Mouse (Mus musculus): ENCODE results near the gene Scamp1.

DNA sequence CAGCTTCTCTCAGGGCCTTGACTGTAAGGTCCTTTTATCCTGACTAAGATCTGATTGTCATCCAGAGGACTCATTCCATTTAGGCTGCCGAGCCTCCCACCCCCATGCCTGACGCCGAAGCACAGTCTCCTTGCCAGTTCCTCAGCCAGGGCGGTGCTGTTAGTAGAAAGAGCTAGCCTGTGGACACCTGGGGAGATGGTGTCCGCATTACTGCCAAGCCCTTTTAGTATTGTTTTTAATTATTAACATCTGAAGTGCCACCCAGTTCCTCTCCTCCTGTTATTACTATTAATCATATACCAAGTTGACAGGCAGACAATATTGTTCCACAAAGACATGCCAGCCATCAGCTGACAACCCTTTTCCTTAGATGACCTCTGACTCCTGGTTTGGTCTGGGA, 103.6 kb downstream of the Scamp1 start:
- TF ChIP-seq CTCF (IDR thresholded peaks at IDR 0.05; ENCODE audit: low read depth) (no peak), EP300 (IDR thresholded peaks at IDR 0.05; ENCODE audit: low read depth) (no peak)
